Mouse (Mus musculus) embryonic fibroblast, embryonic 13.5 days (primary cell): ENCODE measurements around the gene Ifi206. TPM values are rescaled to one million over a fixed set of nuclear protein-coding genes. Genes with fewer than 3 reads are reported as not detected.

Experiments used
- H3K27ac ChIP-seq: 2 replicates; pipeline ENCODE4 v1.5.1; 2012; ENCODE audit warnings: low read length, control low read depth, inconsistent platforms; ENCODE audit not compliant: insufficient read depth
- H3K4me1 ChIP-seq: 2 replicates; pipeline ENCODE4 v1.6.1; 2011; ENCODE audit warnings: low read length; ENCODE audit not compliant: control insufficient read depth, insufficient read depth
- H3K4me3 ChIP-seq: 2 replicates; pipeline ENCODE4 v1.5.1; 2011; ENCODE audit warnings: mild to moderate bottlenecking, control low read depth, low read length; ENCODE audit not compliant: insufficient read depth
- CTCF ChIP-seq: IDR thresholded peaks from 2 replicates; pipeline ENCODE4 v1.5.1; 2011; ENCODE audit warnings: mild to moderate bottlenecking, control low read depth, low read length, moderate library complexity, borderline replicate concordance; ENCODE audit not compliant: insufficient read depth
- POLR2A ChIP-seq: IDR thresholded peaks from 2 replicates; pipeline ENCODE4 v1.6.1; 2011; ENCODE audit warnings: low read depth, mild to moderate bottlenecking, control low read depth, low read length, moderate library complexity
- polyA plus RNA-seq: library from polyadenylated mRNA; stranded (reverse); fragments of >200 nt; gene quantifications from 2 replicates; pipeline ENCODE4 v1.2.4, GENCODE M21; 2011; ENCODE audit warnings: low read depth; ENCODE audit not compliant: missing spikeins, insufficient read length

Ifi206 gene
- polyA plus RNA-seq, 1 experiment = not detected

GRCm38 (mm10) chr1:173447067-173447466 is 43.8 kb downstream of the Ifi206 start:
- TF ChIP-seq POLR2A (no peak), CTCF (no peak)
- no peak overlapping the region for H3K27ac ChIP-seq
- no peak overlapping the region for H3K4me3 ChIP-seq
- H3K4me1 ChIP-seq = no peaks in the 10 kb centered on the region

GRCm38 (mm10) chr1:173443061-173443460 is 47.8 kb downstream of the Ifi206 start:
- no peak overlapping the region for H3K4me3 ChIP-seq
- H3K4me1 ChIP-seq = no peaks in the 10 kb centered on the region
- TF ChIP-seq POLR2A (no peak), CTCF (no peak)
- no peak overlapping the region for H3K27ac ChIP-seq

DNA sequence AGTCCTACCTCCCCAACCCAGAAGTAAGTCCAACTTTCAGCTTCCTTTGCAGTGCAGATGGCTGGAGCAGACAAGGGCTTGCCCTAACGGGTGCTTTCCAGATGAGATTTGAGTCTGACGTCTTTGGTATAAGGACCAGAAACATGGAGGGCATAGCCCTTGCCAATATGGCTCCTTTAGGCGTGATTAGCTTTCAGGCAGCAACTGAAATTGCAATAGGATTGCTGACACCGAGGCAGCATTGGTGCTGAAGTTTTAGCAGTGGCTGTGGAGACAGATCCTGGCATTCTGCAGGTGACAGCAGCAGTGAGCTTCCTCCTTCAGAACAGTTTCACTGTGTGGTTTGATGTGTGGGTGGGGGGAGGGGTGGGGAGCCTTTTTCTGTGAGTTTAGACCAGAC is 49.6 kb downstream of the Ifi206 start:
- TF ChIP-seq CTCF (no peak), POLR2A (no peak)
- H3K27ac ChIP-seq = no peak overlapping the region
- H3K4me1 ChIP-seq = no peaks in the 10 kb centered on the region
- H3K4me3 ChIP-seq = no peak overlapping the region

- Histone ChIP-seq H3K4me3 (no peak overlapping the region), H3K4me1 (no peaks in the 10 kb centered on the region), H3K27ac (no peak overlapping the region)
- TF ChIP-seq POLR2A (no peak), CTCF (no peak)
These were observed 50.2 kb downstream of the Ifi206 start for GRCm38 (mm10) chr1:173440681-173441080.

DNA sequence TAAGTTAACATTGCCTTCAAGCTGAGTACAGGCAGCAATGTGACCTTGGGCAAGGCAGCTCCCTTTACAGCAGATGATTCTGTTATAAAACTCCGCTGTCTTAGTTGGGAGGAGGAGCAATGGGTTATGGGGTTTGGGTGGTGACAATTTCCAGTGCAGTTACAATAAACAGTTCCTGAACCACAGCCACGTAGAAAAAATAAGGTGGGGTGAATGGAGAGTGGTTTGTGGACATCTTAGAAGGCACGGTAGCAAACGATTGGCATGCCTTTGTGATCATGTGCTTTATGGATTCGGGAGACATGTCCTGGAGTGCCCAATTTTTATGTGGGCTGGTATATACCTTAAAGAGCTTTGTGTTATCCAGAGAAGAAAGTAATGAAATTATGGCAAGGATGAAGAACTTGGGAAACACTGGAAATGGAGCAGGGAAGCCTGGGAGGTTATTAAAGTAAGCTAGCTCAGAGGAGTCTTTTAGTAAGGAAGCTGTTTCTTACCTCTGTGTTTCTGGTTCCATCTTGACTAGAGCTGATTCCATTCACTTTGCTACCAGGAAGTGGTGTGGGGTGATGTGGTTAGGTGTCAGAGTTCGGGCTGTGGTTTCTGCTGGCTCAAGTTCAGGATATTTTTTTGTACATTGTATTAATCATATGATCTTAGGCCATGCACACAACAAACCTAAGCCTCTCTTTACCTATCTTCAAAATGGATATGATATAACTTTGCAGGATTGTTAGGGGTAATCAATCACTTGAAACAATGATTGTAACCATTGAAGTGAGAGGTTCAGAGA is 53.5 kb downstream of the Ifi206 start:
- TF ChIP-seq POLR2A = no peak
- TF ChIP-seq CTCF = no peak

GRCm38 (mm10) chr1:173432411-173432810 is 58.4 kb downstream of the Ifi206 start:
- TF ChIP-seq POLR2A (no peak), CTCF (no peak)
- no peaks in the 10 kb centered on the region for H3K4me1 ChIP-seq
- no peak overlapping the region for H3K27ac ChIP-seq
- no peak overlapping the region for H3K4me3 ChIP-seq

More for the DNA sequence above, 53.5 kb downstream of the Ifi206 start:
- no peak overlapping the region for H3K27ac ChIP-seq
- no peaks in the 10 kb centered on the region for H3K4me1 ChIP-seq
- H3K4me3 ChIP-seq = no peak overlapping the region

- Histone ChIP-seq H3K4me1 (no peaks in the 10 kb centered on the region), H3K4me3 (no peak overlapping the region), H3K27ac (no peak overlapping the region)
- no peak for TF ChIP-seq POLR2A
- TF ChIP-seq CTCF = no peak
These were observed 60.7 kb downstream of the Ifi206 start for GRCm38 (mm10) chr1:173429995-173430699.

DNA sequence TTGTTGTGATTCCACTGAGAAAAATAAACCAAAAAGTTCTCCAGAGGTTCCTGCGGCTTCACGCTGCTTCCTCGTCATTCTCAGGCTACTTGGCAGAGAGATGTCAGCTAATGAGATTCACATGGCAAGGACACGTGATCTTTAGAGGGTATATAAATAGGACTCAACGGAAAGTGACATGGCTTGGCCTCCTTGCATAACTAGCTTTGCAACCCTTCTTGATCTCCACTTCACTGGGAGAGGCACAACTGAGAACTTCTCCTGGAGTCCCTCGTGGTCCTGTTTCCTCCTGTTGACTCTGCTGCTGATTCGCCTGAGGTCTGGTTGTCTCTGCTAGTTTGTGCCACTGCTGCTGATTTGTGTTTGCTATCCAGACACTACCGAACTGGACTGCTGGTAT is 63.5 kb downstream of the Ifi206 start:
- Histone ChIP-seq H3K4me1 (no peaks in the 10 kb centered on the region), H3K4me3 (no peak overlapping the region), H3K27ac (no peak overlapping the region)
- TF ChIP-seq POLR2A (no peak), CTCF (no peak)

GRCm38 (mm10) chr1:173426345-173426744 is 64.5 kb downstream of the Ifi206 start:
- H3K4me3 ChIP-seq = no peak overlapping the region
- TF ChIP-seq POLR2A (no peak), CTCF (no peak)
- no peak overlapping the region for H3K27ac ChIP-seq
- H3K4me1 ChIP-seq = no peaks in the 10 kb centered on the region

- no peak overlapping the region for H3K4me3 ChIP-seq
- no peaks in the 10 kb centered on the region for H3K4me1 ChIP-seq
- H3K27ac ChIP-seq = no peak overlapping the region
- no peak for TF ChIP-seq CTCF
- no peak for TF ChIP-seq POLR2A
These were observed 70.5 kb downstream of the Ifi206 start for GRCm38 (mm10) chr1:173420374-173420773.
